Mouse (Mus musculus) hindbrain, postnatal 0 days (tissue): Measurements from ENCODE around the gene Krtap4-1. TPM values are rescaled to one million over a fixed set of nuclear protein-coding genes. Genes with fewer than 3 reads are reported as not detected.
"Not testable (repeated sequence)": the region's sequence is repeated elsewhere in the genome, so short reads cannot be mapped to it uniquely, and the experiment has no call there.

ENCODE experiments used
- ATAC-seq: fragments of 200-750 bp; cut with Nextera tagmentation; 2 replicates; pipeline ENCODE4 v1.8.0; 2017; ENCODE audit warnings: mild to moderate bottlenecking, moderate TSS enrichment, moderate library complexity
- DNase-seq: peaks from one replicate; pipeline ENCODE4 v3.0.0-alpha.2; 2015; ENCODE audit warnings: low spot score
- H3K27ac ChIP-seq: fragments of 300-500 bp; sonication (generic); 2 replicates; pipeline ENCODE4 v1.5.1; 2014; ENCODE audit warnings: mild to moderate bottlenecking
- H3K27me3 ChIP-seq: fragments of 300-500 bp; sonication (generic); 2 replicates; pipeline ENCODE4 v1.6.1; 2014; ENCODE audit warnings: low read length, mixed read lengths; ENCODE audit not compliant: insufficient read depth
- H3K36me3 ChIP-seq: fragments of 300-500 bp; sonication (generic); 2 replicates; pipeline ENCODE4 v1.6.1; 2014; ENCODE audit warnings: low read length, mixed read lengths; ENCODE audit not compliant: insufficient read depth
- H3K4me1 ChIP-seq: fragments of 300-500 bp; sonication (generic); 2 replicates; pipeline ENCODE4 v1.6.1; 2014; ENCODE audit warnings: antibody characterized with exemption, low read length, mixed read lengths; ENCODE audit not compliant: insufficient read depth
- H3K4me2 ChIP-seq: fragments of 300-500 bp; sonication (generic); 2 replicates; pipeline ENCODE4 v1.6.1; 2014; ENCODE audit warnings: low read depth, mild to moderate bottlenecking, low read length, moderate library complexity, mixed read lengths
- H3K4me3 ChIP-seq: fragments of 300-500 bp; sonication (generic); 2 replicates; pipeline ENCODE4 v1.5.1; 2014; ENCODE audit warnings: low read length
- H3K9ac ChIP-seq: fragments of 300-500 bp; sonication (generic); replicated peaks from 2 replicates; pipeline ENCODE4 v1.6.1; 2014; ENCODE audit warnings: mild to moderate bottlenecking, low read length, moderate library complexity, mixed read lengths
- H3K9me3 ChIP-seq: fragments of 300-500 bp; sonication (generic); 2 replicates; pipeline ENCODE4 v1.6.1; 2016; ENCODE audit warnings: low read length, mixed read lengths
- CTCF ChIP-seq: IDR thresholded peaks from 2 replicates; pipeline ENCODE4 v1.5.1; 2016; ENCODE audit warnings: antibody characterized with exemption, control low read depth, low read depth
- WGBS: fragments of 180-500 bp; shearing (Covaris S2); extraction: QIAGEN DNeasy Blood & Tissue Kit; methylation state at CpG from one replicate; pipeline ENCODE4 v1.1.7; 2014; 5-methylcytosine and 5-hydroxymethylcytosine counted together
- polyA plus RNA-seq: library from polyadenylated mRNA; unstranded; fragments of >200 nt; fragmentation: Nextera tagmentation; extraction: Ambion mirVana; gene quantifications from 2 replicates; pipeline ENCODE4 v1.2.1, GENCODE M21; 2015
- total RNA-seq: library from RNA; depleted of rRNA; stranded (reverse); fragments of >200 nt; gene quantifications from 2 replicates; pipeline ENCODE4 v1.2.3, GENCODE M21; 2014

The Krtap4-1 gene
- total and polyA plus RNA-seq, 2 experiments from 2014 or later = not detected

GRCm38 (mm10) chr11:99630890-99631289 lies 2.9 kb upstream of the Krtap4-1 start:
- DNase-seq (no peak), ATAC-seq (no peak)
- no peaks in the 10 kb centered on the region for H3K36me3 ChIP-seq
- H3K9me3 ChIP-seq = no peaks in the 10 kb centered on the region
- no peaks in the 10 kb centered on the region for H3K27me3 ChIP-seq
- H3K27ac ChIP-seq = no peak overlapping the region
- H3K9ac ChIP-seq = no peak overlapping the region
- no peak overlapping the region for H3K4me2 ChIP-seq
- no peak for TF ChIP-seq CTCF
- no peak overlapping the region for H3K4me3 ChIP-seq
- WGBS = 80% methylated on average over 3 of the region's 3 CpGs
- H3K4me1 ChIP-seq = no peaks in the 10 kb centered on the region

- Histone ChIP-seq H3K27ac (no peak within 1 kb of the TSS), H3K27me3 (no peaks in the 10 kb centered on the region), H3K9me3 (no peaks in the 10 kb centered on the region), H3K4me2 (no peak within 1 kb of the TSS), H3K9ac (no peak within 1 kb of the TSS), H3K36me3 (no peaks in the 10 kb centered on the region), H3K4me1 (no peaks in the 10 kb centered on the region), H3K4me3 (no peak within 1 kb of the TSS)
- 89% methylated on average over 2 of the region's 2 CpGs for WGBS
- DNase-seq (no peak), ATAC-seq (no peak)
- TF ChIP-seq CTCF = no peak
These were observed 7.7 kb downstream of the Krtap4-1 start, which contains the start of gene Gm11562 for GRCm38 (mm10) chr11:99620335-99620734. Gm11562 (minus strand) TSS chr11:99620435.

- Histone ChIP-seq H3K9me3 (no peaks in the 10 kb centered on the region), H3K4me3 (no peak within 1 kb of the TSS), H3K4me2 (no peak within 1 kb of the TSS), H3K27me3 (no peaks in the 10 kb centered on the region), H3K9ac (no peak within 1 kb of the TSS), H3K27ac (no peak within 1 kb of the TSS), H3K4me1 (no peaks in the 10 kb centered on the region), H3K36me3 (no peaks in the 10 kb centered on the region)
- DNase-seq (peak; percentile 2), ATAC-seq (peak; percentile 21; the same call in 1 of the 2 replicates)
- TF ChIP-seq CTCF = no peak
- 58% methylated on average over 3 of the region's 3 CpGs for WGBS
These were observed 13.2 kb downstream of the Krtap4-1 start, which contains the start of gene Krtap2-4 for GRCm38 (mm10) chr11:99614796-99615363. Krtap2-4 (minus strand) TSS chr11:99614846.

- not testable (repeated sequence) for H3K4me2 ChIP-seq, H3K9ac ChIP-seq, H3K36me3 ChIP-seq, ATAC-seq, H3K4me3 ChIP-seq, H3K9me3 ChIP-seq, H3K27ac ChIP-seq, H3K27me3 ChIP-seq, DNase-seq, H3K4me1 ChIP-seq
- WGBS = 72% methylated on average over 1 of the region's 2 CpGs
These were observed 17.9 kb downstream of the Krtap4-1 start, which contains the start of gene Gm11937 for GRCm38 (mm10) chr11:99610089-99610488. Gm11937 (minus strand) TSS chr11:99610189.

GRCm38 (mm10) chr11:99609126-99609525 lies 18.9 kb downstream of the Krtap4-1 start:
- Histone ChIP-seq H3K27me3 (no peaks in the 10 kb centered on the region), H3K4me2 (no peak overlapping the region), H3K9me3 (no peaks in the 10 kb centered on the region), H3K4me1 (no peaks in the 10 kb centered on the region), H3K4me3 (no peak overlapping the region), H3K36me3 (no peaks in the 10 kb centered on the region), H3K27ac (no peak overlapping the region), H3K9ac (no peak overlapping the region)
- ATAC-seq (no peak), DNase-seq (no peak)
- TF ChIP-seq CTCF = no peak
- 60% methylated on average over 1 of the region's 1 CpGs for WGBS

- not testable (repeated sequence) for H3K4me1 ChIP-seq, H3K9me3 ChIP-seq, DNase-seq, H3K36me3 ChIP-seq, H3K27ac ChIP-seq, ATAC-seq, H3K27me3 ChIP-seq, H3K9ac ChIP-seq, H3K4me2 ChIP-seq, H3K4me3 ChIP-seq
- 76% methylated on average over 1 of the region's 1 CpGs for WGBS
These were observed 24.8 kb downstream of the Krtap4-1 start, which contains the start of gene Gm11938 for GRCm38 (mm10) chr11:99603208-99603607. Gm11938 (minus strand) TSS chr11:99603308.

- H3K4me3 ChIP-seq, ATAC-seq, DNase-seq, H3K27me3 ChIP-seq, H3K27ac ChIP-seq, H3K36me3 ChIP-seq, H3K4me2 ChIP-seq, H3K9ac ChIP-seq, H3K4me1 ChIP-seq, H3K9me3 ChIP-seq: not testable (repeated sequence)
- 79% methylated on average over 6 of the region's 6 CpGs for WGBS
These were observed 30.3 kb downstream of the Krtap4-1 start, which contains the start of gene Krtap9-3 for GRCm38 (mm10) chr11:99597742-99598141. Krtap9-3 (minus strand) TSS chr11:99598105.
